Mouse (Mus musculus) common myeloid progenitor, adult 5-6 weeks (primary cell): Measurements from ENCODE around the gene Gng10. TPM values are rescaled to one million over a fixed set of nuclear protein-coding genes. Genes with fewer than 3 reads are reported as not detected.

Experiments used
- ATAC-seq: replicated peaks from 2 replicates; pipeline ENCODE4 v1.8.0; 2016; ENCODE audit warnings: low read depth, mild to moderate bottlenecking, moderate TSS enrichment, inconsistent platforms; ENCODE audit not compliant: poor library complexity, severe bottlenecking
- total RNA-seq: library from RNA; stranded (forward); fragments of 200-1000, 187-1606 nt; gene quantifications from 2 replicates; pipeline ENCODE4 v1.2.3, GENCODE M21; 2017

The Gng10 gene
- total RNA-seq, 1 experiment from 2014 or later = 114 TPM

DNA sequence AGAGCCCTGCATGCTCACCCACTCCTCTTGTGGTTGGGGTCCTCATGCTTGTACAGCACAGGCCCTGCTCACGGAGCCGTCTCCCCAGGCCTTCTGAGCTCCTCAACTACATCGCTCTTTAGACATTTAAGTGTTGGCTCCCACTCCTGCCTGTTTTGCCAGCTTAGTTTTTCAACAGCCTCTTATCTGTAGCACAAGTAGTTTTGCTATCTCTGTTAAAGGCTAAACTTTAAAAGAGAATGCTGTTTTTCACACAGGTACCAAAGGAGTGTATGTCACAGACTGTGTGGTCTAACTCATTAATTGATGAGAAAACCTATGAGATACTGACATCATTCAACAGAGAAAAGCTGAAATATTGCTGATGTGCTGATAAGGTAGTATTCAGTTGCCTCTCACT, 23.4 kb upstream of the Gng10 start:
- ATAC-seq = no peak

DNA sequence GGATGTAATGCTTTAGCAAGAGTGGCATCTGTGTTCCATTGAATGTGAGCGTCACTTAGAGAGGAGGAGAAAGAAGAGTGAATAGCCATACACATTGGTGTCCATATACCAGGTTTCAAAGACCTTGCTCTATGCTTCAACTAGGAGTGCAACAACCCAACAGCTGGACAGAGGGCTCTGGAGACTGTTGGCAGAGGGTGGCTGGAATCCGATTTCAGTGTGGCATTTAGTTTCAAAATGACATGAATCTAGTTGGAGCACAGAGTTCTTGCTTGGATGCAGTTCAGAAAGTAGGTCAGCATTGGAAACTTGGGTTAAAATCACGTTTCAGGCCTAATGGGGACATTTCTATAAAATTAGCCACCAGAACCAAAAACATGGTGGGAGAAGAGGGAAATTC, 19.7 kb upstream of the Gng10 start:
- ATAC-seq = no peak

DNA sequence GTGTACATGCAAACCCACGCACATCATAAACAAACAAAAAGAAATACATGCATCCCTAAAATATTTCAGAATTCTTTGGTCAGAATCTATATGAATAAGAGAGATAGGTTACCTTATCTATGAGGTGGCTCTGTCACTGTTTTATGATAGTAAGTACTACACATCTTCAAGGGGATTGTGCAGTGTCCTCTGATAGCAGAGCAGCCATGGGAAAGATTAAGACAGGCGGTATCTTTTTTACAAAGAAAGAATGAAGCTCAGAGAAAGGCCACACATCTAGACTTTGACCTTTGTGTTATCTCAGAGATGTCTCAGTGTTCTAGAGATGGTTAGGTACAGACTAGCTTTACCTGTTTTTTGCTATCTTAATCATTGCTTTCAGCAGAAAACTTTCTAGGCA, 18.0 kb upstream of the Gng10 start:
- no peak for ATAC-seq

DNA sequence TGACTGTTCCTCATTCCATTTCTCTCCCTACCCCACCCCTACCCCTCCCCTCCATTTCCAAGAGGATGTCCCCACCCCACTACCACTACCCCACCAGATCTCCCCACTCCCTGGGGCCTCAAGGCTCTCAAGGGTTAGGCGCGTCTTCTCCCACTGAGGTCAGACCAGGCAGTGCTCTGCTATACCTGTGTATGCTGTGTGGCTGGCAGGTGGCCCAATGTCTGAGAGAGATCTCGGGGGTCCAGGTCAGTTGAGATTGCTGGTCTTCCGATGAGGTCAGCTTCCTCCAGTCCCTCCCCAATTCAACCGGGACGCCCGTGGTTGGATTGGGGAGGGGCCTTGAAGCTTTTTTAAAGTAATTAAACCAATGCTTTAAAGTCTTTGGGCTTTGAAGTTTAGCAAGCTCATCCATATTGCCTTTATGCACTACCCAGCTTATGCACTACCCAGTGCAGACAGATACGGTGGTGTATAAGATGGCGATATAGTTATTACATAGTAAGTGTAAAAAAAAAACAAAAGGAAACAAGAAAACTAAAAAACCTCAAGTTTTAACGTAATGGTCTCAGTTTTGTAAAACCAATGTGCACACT, 467 bp upstream of the Gng10 start:
- ATAC-seq = no peak

DNA sequence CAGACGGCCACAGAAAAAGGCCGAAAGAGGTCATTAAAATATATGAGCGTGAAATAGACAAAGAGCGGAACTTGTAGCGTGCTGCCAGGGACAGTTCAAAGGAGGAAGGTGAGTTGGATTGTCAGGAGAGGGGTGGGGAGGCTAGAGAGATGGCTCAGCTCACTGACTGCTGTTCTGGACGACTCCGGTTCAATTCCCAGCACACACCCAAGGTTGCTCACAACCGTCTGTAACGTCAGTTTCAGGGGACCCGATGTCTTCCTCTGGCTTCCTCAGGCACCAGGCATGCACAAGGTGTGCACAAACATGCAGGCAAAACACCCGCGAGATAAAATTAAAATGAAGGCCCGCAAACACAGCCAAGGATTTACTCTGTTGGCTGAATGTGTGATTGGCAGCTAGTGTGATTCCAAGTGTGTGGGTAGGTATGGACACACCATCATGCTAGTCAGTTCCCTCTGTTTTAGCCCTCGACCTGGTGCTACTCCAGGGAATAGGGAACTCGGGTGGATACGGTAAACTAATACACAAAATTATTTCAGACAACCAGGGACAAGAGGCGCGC, 980 bp downstream of the Gng10 start:
- no peak for ATAC-seq

DNA sequence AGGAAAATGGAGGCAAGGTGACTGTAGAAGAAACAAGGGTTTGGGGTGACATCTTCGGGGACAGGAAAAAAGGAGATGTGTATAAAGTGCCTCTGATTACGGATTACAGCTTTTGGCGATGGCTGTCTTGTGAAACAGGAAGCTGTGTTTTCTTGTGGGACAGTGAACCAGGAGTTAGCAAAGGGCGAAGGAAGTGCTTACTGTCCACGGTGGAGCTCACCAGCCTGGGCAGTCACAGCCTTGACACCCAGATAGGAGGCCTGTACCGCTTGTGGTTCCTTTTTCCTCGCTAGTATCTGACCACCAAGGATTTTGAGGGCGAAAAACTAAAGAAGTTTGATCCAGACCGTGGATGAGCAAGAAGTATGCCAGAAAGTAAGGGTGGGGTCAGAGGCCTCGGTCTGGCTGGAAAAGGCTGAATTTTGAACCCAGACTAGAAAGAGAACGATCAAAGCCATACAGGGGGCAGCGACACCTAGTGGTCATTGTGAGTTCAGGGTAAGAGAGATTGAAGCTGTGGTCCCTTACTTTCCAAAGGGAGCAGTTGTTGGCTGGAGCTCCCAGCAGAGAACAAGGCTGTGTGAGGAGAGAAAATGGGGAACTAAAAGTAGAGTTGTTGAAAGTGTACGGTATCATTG, 1.7 kb downstream of the Gng10 start:
- ATAC-seq = peak; percentile 69

DNA sequence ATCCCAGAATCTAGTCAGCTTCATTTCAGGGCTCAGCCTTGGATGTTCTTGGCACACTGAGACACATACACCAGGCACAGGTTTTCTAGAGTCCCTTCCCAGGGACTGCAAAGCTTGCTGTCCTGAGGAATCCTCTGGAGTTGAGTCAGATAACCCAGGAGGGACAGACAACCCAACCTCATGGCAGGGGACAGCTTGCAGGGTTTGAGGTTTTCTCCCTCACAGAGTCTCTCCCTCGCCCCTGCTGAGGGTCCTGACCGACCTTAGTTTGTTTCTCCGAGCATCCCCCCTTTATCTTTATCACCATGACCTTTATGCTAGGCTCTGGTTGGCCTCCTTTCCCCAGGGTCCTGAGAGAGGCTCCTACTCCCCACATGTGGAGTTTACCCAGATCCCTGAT, 2.6 kb downstream of the Gng10 start:
- no peak for ATAC-seq

DNA sequence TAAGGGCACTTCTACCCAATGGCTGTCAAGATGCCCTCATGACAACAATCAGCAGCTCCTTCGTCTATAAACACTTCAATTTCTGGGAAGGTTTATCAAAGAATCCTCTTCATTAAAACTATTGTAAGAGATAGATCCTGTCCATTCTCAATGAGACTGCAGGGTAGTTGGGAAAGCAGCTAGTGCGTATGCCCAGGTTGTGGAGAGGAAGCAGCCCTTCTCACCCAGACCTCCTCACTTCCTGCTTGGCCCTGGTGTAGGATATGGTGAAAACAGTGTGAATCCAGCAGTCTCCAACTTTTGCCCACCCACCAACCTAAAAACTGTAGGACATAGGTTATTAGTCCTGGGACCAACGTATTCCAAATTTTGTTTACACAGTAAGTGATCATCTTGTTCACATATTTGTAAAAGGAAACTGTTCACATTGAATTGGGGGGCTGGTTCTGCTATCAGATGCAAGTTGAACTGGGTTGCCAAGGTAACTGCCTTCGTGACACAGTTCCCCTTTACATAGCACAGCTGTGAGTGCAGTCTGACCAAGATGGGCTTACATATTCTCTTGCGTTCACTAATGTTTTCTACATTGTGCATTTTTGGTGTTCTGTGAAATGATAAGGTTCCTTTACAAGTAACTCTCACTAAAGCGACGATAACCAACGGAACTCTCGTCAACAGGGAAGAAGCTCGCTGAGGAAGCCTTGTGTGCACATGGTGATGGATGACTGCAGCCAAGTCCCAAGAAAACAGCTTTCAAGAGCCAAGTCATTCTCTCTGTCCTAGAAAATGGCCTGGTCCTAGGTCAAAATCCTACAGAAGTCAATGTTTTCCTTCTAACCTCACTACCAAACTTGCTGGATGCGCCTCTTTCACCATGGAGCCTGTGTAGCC, 5.8 kb downstream of the Gng10 start:
- ATAC-seq = peak; percentile 53

DNA sequence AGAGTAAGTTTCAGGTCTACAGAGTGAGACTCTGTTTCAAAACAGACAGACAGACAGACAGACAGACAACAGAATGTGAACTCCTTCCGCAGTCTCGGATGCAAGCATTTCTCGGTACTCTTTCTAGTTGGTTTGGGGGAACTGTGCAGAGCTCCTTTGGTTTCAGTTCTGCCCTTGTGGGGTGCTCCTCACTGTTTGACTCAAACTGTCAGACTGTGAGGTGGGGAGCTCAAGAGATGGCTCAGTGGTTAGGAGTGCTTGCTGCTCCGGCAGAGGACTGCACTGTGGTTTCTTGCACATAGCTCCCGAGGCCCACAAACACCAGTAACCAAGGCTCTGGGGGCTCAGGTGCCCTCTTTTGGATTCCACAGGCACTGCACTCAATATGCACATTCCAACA, 8.2 kb downstream of the Gng10 start:
- peak; percentile 34 for ATAC-seq

DNA sequence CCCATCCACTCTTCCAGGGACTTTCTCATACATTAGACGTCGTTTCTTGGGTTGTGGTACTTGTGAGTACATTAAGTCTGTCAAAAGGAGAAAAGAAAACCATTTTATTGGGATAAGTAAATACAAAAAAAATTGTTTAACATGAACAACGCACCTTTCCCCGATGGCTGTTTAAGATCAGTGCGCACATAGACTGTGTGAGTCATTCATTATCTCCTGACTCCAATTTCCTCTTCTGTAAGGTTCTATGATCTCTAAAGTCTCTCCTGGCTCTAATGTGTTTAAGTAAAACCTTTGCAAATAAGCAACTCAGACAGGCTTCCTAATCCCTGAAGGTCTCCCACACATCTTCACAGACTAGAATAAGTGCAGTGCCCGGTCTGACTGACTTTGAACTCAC, 9.0 kb downstream of the Gng10 start:
- no peak for ATAC-seq

DNA sequence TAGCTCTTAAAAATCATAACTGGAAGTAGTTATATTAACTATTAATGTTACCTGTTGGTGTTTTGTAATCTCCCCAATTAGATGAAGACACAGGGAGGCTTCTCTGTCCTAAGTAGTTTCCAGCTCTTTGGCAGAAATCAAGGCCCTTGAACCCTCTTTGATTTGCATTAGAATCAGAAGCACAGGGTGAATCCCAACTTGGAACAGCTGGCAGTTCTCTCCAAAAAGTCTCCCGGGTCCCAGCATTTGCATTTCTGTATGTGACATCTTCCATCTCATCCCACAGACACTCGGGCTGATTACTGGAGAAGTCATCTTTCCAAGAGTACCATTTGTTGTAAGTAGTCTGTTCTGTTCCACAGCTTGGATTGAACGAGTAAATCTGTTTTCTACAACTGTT, 12.3 kb downstream of the Gng10 start:
- no peak for ATAC-seq

DNA sequence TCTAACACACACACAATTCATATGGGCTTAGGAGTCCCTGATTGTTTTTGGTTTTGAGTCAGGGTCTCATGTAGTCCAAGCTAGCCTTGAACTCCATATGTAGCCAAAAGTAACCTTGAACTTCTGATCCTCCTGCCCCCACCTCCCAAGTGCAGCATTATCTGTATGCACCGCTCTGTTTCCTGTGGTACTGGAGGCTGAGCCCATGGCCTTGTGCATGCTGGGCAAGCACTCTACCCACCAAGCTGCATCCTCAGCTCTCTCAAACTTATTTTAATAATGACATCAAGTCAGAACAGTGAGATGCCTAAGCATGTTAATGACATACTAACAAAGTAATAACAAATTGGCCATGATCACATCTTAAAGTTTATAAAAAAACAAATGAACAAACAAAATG, 16.2 kb downstream of the Gng10 start:
- peak; percentile 45; the same call in 1 of the 2 replicates for ATAC-seq

DNA sequence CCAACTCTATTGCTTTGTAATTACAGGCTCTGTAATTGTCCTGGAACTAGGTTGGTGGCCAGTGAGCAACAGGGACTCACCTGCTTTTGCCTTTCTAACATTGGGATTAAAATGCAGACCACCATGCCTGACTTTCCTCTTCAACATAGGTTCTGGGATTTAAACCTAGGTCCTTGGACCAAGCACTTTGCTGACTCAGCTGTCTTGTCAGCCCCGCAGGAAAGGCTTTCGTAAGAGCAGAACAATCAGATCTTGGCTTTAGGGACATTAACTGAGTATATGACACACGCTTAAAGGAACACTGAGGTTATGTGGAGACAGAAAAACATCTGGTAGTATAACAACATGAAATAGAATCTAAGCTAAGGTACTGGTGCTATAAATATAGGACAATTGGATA, 23.0 kb downstream of the Gng10 start:
- ATAC-seq = no peak

DNA sequence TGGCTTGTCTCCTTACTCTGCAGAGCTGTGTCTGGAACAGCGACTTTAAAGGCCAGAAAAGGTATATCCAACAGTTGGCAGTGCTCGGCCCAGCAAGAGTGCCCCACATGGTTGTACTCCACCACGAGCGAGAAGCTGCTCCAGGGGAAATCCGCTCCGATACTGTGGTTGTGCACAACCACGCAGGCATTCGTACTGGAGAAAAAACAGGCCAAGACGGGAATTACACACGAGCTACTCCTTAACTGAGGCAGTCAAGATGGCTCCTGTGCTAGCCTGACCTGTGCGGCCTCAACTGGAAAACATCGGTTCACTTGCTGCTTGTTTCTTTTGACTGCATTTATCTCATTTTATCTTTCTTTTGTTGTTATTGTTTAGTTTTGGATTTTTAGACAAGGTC, 27.6 kb downstream of the Gng10 start:
- no peak for ATAC-seq

DNA sequence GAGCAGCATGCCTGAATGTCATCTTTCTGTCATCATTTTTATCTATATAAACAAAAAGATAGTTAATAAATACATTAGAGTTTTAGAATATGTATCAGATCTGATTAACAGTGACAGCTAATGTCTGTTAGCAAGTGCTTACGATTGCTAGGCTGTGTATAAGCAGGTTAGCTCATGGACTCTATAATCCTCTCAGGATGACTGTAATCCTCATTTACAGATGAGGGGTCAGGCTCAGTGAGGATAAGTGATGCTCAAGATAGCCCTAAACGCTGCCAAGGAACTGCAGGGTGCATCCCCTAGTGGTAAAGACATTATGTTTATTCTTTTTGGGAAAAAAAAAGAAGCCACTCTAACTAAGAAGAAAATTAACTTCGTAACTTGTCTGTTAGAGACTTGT, 34.4 kb downstream of the Gng10 start:
- no peak for ATAC-seq

DNA sequence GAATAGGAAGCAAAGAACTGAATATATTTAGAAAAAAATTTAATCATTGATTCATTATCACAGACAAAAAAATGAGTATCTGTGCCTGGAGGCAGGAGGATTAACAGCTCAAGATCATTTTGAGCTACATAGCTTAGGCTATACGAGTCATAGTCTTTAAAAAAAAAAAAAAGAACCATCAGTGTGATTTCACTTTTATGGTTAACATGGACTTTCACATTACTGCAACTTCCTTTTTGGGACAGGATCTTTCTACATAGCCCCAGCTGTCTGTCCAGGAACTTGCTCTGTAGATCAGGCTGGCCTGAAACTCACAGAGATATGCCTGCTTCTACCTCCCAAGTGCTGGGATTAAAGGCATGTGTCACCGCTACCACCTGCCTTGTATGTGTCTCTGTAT, 48.5 kb downstream of the Gng10 start:
- peak; percentile 62; the same call in 1 of the 2 replicates for ATAC-seq

DNA sequence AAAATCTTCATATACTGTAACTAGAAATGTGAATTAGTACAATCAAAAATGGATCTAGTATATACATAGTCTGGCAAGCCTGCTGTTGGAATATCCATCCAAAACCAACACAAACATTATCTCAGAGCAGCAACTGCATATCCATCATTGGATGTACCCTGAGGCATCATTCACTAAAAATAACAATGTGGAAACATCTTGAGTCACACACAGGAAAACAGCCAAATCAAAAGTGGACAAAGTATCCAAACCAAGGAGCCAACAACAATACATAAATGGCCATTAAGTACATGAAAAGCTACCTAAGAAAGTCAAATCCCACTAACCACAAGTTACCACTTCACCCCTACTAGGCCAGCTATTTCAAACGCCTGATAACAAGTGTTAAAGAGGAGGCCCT, 54.5 kb downstream of the Gng10 start:
- no peak for ATAC-seq
